Mouse (Mus musculus): ENCODE measurements around the gene Rilp.
A peak's percentile ranks its signal among the peaks of the same experiment; 100 is the strongest.
"Not testable (repeated sequence)": the region's sequence is repeated elsewhere in the genome, so short reads cannot be mapped to it uniquely, and the experiment has no call there.

The Rilp gene

GRCm38 (mm10) chr11:75533314-75534015, 23.6 kb downstream of the Rilp start:
- DNase-seq (ENCODE audit: low spot score in 2 of 2): no peak

DNA sequence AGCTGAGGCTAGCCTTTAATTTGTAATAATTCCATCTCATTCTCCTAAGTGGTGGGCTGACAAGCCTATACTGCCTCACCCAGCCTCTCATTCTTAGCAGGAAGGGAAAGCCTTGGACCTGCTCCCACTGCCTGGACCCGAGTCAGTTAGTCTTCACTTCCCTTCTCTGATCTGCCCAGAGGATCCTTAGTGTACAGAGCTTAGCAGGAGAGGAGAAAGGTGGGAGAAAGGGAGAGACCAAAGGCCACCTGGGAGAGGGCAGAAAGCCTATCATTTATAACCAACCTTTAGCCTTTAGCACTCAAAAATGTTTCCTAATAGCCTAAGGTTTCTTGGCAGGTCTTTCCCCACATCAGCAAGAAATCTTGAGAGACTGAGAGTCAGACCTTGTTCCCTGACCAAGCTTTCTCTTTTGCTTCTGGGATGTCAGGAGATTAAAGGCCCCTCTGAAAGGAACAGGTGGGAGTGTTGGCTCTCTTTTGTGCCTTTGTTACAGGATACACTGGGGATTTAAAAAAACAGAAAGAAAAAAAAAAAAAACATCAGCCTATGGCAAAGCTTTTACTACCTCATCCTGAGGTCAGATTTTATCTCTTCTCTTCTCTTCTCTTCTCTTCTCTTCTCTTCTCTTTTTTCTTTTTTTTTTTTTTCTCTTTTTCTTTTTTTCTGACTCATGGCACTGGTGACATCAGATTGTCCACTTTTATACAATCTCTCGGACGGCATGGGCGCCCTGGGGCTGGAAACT, 24.6 kb downstream of the Rilp start:
- DNase-seq (ENCODE audit: low spot score in 2 of 2): no peak

GRCm38 (mm10) chr11:75535106-75535795, 25.4 kb downstream of the Rilp start:
- no peak for DNase-seq (ENCODE audit: low spot score in 2 of 2)

GRCm38 (mm10) chr11:75536255-75537024, 26.5 kb downstream of the Rilp start:
- no peak for DNase-seq (ENCODE audit: low spot score in 2 of 2)

- no peak for DNase-seq (ENCODE audit: low spot score in 2 of 2)
These were observed 27.1 kb downstream of the Rilp start for GRCm38 (mm10) chr11:75537025-75537414.

DNA sequence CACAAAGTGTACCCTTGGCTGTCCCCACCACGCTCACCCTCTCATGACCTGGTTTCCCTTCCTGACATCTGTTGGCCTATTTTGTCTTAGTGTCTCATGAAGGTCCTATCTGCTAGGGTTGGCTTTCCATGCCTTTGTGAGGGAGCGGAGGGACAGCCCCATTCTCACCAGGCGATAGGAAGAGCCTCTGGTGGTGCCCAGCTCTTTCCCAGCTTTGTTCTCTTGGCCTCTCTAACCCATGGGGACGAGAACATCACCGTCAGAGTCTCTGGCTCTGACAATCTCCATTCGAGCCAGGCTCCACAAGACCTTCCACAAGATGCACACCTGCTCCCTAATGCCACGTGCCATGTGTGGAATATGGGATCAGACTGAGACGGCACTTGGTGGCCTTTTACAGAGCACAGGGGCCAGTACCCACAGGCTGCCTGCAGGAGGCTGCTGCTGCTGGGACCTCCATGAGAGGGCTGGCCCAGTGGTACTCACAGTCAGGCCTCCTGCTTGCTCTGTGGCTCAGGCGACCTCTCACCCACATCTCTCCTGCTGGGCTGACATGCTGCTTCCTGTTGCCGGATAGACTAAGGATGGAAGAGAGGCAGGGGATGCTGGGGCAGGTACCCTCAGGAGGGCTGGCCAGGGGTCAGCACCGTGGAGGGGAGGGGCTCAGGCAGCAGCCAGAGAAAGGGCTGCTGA, 27.7 kb downstream of the Rilp start:
- DNase-seq (ENCODE audit: low spot score in 2 of 2): no peak

DNA sequence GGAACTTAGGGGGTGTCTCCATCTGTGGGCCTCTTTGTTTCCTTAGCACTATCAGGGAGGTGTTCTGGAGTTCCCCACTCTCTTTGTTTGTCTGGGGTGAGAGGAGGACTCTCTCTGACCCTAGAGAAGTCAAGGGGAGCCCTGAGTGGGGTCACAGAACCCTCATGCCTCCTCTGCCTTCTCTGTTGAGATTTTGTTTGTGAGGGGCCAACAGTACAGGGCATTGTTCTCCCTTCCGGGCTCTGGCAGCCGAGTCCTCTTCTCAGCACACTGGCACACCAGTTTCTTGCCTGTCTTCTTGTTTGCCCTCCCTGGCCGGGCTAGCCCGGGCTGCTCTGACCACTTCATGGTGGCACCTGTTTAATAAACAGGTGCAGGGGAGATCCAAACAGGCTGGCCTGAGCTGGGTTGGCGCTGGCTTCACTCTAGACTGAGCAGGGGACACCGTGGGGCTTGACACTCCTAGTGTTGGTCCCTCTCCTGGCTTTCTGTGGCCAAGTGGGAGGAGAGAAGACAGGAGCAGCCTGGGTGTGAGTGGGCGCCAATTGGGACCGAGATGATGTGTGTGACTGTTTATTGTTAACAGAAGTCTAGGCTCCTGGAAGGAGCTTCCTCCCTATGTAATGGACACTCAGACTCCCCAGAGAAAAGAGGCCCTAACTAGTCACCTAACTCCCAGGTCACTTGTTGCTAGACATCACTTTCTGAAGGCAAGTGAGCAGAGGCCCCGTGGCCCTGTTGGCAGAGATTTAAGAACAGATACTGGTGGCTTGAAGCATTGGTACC, 28.5 kb downstream of the Rilp start:
- DNase-seq (ENCODE audit: low spot score in 2 of 2): no peak

GRCm38 (mm10) chr11:75538970-75539299, 29.0 kb downstream of the Rilp start:
- DNase-seq (ENCODE audit: low spot score in 2 of 2): no peak

- no peak for DNase-seq (ENCODE audit: low spot score in 2 of 2)
These were observed 30.3 kb downstream of the Rilp start for GRCm38 (mm10) chr11:75540209-75540608.

- no peak for DNase-seq (ENCODE audit: low spot score in 2 of 2)
These were observed 31.1 kb downstream of the Rilp start for GRCm38 (mm10) chr11:75540710-75541581.

DNA sequence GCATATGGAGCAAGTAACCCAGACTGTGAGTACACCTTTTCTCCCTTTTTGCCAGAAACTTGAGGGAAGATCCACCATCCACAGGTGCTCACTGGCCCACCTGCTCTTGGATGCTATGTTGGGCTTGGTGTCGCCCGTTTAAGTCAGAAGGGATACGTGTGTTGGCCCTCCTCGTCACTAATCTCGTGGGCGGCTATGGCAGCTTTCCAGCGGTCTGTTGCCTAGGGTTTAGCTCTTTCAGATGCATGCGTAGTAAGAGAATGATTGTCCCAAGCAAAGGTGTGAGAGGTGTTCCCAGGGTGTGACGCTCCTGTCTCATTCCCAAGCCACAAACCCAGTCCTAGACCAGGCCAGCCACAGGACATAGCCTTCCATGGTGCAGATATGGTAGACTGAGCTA, 34.8 kb downstream of the Rilp start:
- DNase-seq (ENCODE audit: low spot score in 2 of 2): no peak

DNA sequence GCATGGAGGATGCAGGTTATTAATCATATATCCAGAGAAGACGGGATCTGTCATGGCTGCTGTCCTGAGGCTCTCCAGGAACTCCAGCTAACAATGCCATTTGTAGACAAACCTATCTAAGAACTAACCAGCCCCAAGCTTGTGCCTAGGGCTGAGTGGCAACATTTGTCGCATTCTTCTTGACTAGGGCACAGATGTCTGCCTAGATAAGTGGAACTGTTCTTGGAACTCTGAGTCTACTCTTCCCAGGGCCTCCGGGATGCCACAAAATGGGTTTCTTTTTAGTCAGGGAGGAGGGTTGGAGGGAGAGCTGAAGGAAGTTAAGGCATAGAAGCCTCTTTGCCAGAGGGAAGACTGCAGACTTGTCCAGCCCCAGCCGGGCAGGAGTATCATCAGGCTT, 36.2 kb downstream of the Rilp start:
- no peak for DNase-seq (ENCODE audit: low spot score in 2 of 2)

DNA sequence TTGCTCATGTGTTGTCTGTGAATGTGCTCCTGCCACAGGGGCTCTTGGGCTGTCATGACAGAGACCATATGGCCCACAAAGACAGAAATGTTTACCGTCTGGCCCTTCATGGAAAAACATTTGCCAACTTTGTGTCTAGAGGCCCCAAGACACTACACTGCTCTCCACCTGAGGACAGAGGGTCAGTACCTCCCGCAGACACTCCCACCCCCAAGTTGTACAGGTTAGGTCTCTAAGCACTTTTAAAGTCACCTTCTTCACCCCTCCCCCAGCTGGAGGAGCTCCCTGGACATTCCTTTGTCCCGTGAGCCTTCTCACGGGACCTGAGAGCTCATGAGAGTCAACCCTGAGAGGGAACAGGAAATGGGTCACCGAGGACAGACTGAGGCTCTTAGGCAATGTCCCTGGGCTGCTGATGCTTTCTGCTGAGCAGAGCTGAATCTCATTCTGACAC, 39.8 kb downstream of the Rilp start:
- DNase-seq (ENCODE audit: low spot score in 2 of 2): no peak

- peak in 1 of 2 experiments; percentile 59 for DNase-seq (ENCODE audit: low spot score in 2 of 2)
These were observed 40.5 kb downstream of the Rilp start for GRCm38 (mm10) chr11:75550200-75550946.

DNA sequence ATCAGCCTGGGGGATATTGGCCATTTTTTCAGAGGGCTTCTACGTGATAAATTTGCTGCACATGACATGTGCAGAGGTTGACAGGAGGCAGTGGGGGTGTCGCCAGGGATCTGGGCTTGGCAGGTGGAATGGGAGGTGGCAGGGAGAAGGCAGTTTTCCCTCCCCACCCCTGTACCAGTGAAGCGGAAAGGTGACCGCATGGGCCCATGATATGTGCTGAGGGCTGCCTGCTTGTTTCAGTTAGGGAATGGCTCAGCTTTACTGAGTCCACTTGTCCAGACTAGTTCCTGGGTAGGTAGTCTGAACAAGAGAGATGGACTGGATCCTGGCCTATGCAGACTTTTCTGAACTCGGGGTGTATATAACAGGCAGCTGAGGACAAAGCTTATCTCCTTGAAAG, 41.4 kb downstream of the Rilp start:
- DNase-seq (ENCODE audit: low spot score in 2 of 2): no peak

DNA sequence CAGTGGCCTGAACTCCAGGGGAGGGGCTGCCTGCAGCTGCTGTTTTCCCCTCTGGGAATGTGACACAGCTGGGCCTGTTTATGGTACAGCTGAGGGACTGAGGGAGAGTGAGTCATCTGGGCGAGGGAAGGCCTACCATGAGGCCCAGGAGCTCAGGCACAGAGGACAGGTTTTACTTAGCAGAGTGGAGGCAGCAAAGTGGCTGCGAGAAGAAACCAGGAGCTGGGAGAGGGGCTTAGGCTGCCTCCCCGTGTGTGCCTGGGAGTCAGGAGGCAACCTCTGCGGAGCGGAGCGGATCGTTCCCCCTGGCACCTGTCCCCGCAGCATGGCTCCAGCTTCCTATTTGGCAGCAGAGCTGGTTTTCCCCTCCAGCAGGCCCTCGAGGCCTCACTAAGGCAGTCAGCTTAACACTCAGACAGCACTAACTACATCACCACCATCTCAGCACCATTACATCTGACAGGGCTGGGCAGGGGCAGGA, 42.1 kb downstream of the Rilp start:
- no peak for DNase-seq (ENCODE audit: low spot score in 2 of 2)

GRCm38 (mm10) chr11:75552906-75553482, 43.1 kb downstream of the Rilp start:
- DNase-seq (ENCODE audit: low spot score in 2 of 2): no peak

DNA sequence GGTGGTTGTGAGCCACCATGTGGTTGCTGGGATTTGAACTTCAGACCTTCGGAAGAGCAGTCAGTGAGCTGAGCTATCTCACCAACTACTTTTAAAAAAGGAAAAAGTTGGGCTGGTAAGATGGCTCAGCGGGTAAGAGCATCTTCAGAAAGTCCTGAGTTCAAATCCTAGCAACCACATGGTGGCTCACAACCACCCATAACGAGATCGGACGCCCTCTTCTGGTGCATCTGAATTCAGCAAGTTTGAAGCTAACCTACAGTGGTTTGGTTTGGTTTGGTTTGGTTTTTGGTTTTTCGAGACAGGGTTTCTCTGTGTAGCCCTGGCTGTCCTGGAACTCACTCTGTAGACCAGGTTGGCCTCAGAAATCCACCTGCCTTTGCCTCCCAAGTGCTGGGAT, 46.1 kb downstream of the Rilp start:
- not testable (repeated sequence) for DNase-seq (ENCODE audit: low spot score in 2 of 2)

All from urinary bladder, postnatal 4 days (tissue).